In the genomic region with DNA sequence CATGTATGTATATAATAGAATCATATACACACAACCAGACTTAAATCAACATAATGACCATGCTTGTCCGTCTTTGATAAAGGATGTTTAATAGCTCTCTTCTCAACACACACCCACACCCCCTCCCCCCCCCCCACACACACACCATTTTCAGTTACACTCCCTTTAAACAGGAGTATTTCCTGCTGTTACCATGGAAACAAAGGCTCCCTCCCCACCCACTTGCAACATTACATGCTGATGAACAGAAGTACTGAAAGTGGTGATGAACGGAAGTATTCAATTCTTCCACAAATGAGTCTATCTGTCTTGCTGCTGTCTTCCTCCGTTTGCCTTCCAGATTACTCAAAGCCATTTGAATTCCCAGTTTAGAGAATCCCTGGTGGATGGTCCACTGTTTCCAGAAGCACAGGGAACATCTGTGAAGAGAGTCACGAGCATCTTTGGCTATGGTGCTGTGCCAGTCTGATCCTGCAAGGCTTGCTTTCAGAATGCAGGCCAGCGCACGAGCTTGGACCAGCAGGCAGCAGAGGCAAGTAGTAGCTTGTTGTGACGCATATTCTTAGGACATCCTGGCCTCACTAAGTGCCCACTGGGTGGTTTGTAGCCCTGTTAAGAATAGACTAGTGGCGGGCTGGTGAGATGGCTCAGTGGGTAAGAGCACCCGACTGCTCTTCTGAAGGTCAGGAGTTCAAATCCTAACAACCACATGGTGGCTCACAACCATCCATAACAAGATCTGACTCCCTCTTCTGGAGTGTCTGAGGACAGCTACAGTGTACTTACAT, we compare ENCODE assay signal across 18 mouse cellular contexts.
DNase-seq lines count a peak whose midpoint lies in the region; ATAC-seq lines count a peak whose summit lies in the region.
"Had no signal": no experiment of that assay in that cellular context is flagged by ENCODE, and none has a peak within 500 bp of the region (broad histone marks: within the 10 kb centered on the region; RNA-seq: fewer than 3 reads in every experiment).

No protein-coding gene starts in this region.

- DNase-seq in frontal cortex, postnatal 25 days (ENCODE audit: low spot score in 2 of 2): no peak
- peak; percentile 21 to 62 for DNase-seq in left cerebral cortex, postnatal 14 days (ENCODE audit: low spot score in 2 of 2)
- no peak for DNase-seq in left cerebral cortex, postnatal 4 days
- DNase-seq in brain, adult 2 months (ENCODE audit: low read depth, low spot score): peak; percentile 55
- DNase-seq in right cerebral cortex, postnatal 25 days: peak; percentile 7
- no peak for DNase-seq in cerebellum, adult 8-10 months
- DNase-seq: cerebellum, postnatal 14 days; embryo, embryonic 11 days; gastrocnemius, postnatal 36 days; heart, postnatal 10 days; kidney, adult 8-10 months; kidney, postnatal 25 days; liver, embryonic 13.5 days; lung, embryonic 14.5 days; lung, postnatal 4 days; retina, postnatal 1 day; thymus, adult 2 months had no signal

- intact Hi-C loops in left cerebral cortex, postnatal 14 days (cut with DNase I): loop anchor here (5.0 kb wide), 1 partner anchor 56 kb away; no protein-coding TSS in a partner anchor
- intact Hi-C loops in left cerebral cortex, postnatal 4 days (cut with DNase I): no loop called here

- ATAC-seq in frontal cortex, adult (ENCODE audit: low TSS enrichment): peak; percentile 70; the same call in 1 of the 2 replicates

Comparison
In these comparisons a context has a peak if more than half of its experiments do, and no peak if none do; other contexts are left out.
1. DNase-seq: peak in left cerebral cortex, postnatal 14 days (2 of 2), brain, adult 2 months (single experiment) and right cerebral cortex, postnatal 25 days (single experiment); none in frontal cortex, postnatal 25 days (0 of 2), left cerebral cortex, postnatal 4 days (single experiment) and cerebellum, adult 8-10 months (single experiment).